Mouse (Mus musculus) granulocyte monocyte progenitor cell, adult 5-6 weeks (primary cell): Measurements from ENCODE around the gene Upk2. TPM values are rescaled to one million over a fixed set of nuclear protein-coding genes. Genes with fewer than 3 reads are reported as not detected.

Experiments
- ATAC-seq: replicated peaks from 2 replicates; pipeline ENCODE4 v1.8.0; 2016; ENCODE audit warnings: mild to moderate bottlenecking, moderate TSS enrichment, inconsistent platforms; ENCODE audit not compliant: poor library complexity, severe bottlenecking
- total RNA-seq, 2 experiments: library from RNA; stranded (forward) in 1 of 2; stranded (reverse) in 1 of 2; fragments of 200-712, 200-1000 nt in 1 of 2; fragments of >200 nt in 1 of 2; fragmentation: Nextera tagmentation in 1 of 2; gene quantifications; 2 replicates each; pipeline ENCODE4 v1.2.3; 2014 to 2017

The Upk2 gene
- not detected in 2 replicates for total RNA-seq (2014; fragmentation: Nextera tagmentation)
- total RNA-seq (2017), result not detected in 2 replicates

- no peak for ATAC-seq
Observed at GRCm38 (mm10) chr9:44454891-44455220, at the start of gene Upk2. Upk2 (minus strand) TSS chr9:44454976.

- ATAC-seq, result no peak
Observed at GRCm38 (mm10) chr9:44502006-44502405, 47.2 kb upstream of the Upk2 start.

- ATAC-seq, result no peak
Observed at GRCm38 (mm10) chr9:44501206-44501879, 46.6 kb upstream of the Upk2 start.

GRCm38 (mm10) chr9:44500638-44501175 lies 45.9 kb upstream of the Upk2 start:
- no peak for ATAC-seq

- ATAC-seq, result no peak
Observed at GRCm38 (mm10) chr9:44500163-44500533, 45.4 kb upstream of the Upk2 start.

- no peak for ATAC-seq
Observed at GRCm38 (mm10) chr9:44499356-44500162, 44.8 kb upstream of the Upk2 start.

- peak; percentile 41 for ATAC-seq
Observed at GRCm38 (mm10) chr9:44498421-44499355, 43.9 kb upstream of the Upk2 start.

- ATAC-seq, result peak; percentile 26
Observed at GRCm38 (mm10) chr9:44497624-44498377, 43.0 kb upstream of the Upk2 start.

GRCm38 (mm10) chr9:44496803-44497461 lies 42.2 kb upstream of the Upk2 start:
- ATAC-seq, result no peak

- no peak for ATAC-seq
Observed at GRCm38 (mm10) chr9:44495810-44496344, 41.1 kb upstream of the Upk2 start.

- ATAC-seq, result peak; percentile 15
Observed at GRCm38 (mm10) chr9:44494863-44495809, 40.4 kb upstream of the Upk2 start.

GRCm38 (mm10) chr9:44494261-44494862 lies 39.6 kb upstream of the Upk2 start:
- ATAC-seq, result no peak

GRCm38 (mm10) chr9:44492631-44493461 lies 38.1 kb upstream of the Upk2 start:
- peak; percentile 72 for ATAC-seq

GRCm38 (mm10) chr9:44491351-44491750 lies 36.6 kb upstream of the Upk2 start:
- no peak for ATAC-seq

- no peak for ATAC-seq
Observed at GRCm38 (mm10) chr9:44490086-44490967, 35.6 kb upstream of the Upk2 start.

- ATAC-seq, result no peak
Observed at GRCm38 (mm10) chr9:44489651-44490085, 34.9 kb upstream of the Upk2 start.
